Mouse (Mus musculus): Measurements from ENCODE around the gene Cfap43. TPM values are rescaled to one million over a fixed set of nuclear protein-coding genes. Genes with fewer than 3 reads are reported as not detected.
"Not testable (repeated sequence)": the region's sequence is repeated elsewhere in the genome, so short reads cannot be mapped to it uniquely, and the experiment has no call there.

The Cfap43 gene
- polyA plus RNA-seq, 1 experiment from 2014 or later: 0.97 TPM

- H3K4me3 ChIP-seq (ENCODE audit: low read depth, low read length): no peak overlapping the region
- no peaks in the 10 kb centered on the region for H3K27me3 ChIP-seq (ENCODE audit: control insufficient read depth, insufficient read depth, low read length)
- no peak overlapping the region for H3K9ac ChIP-seq (replicated peaks; ENCODE audit: low read depth, low read length)
- H3K36me3 ChIP-seq (ENCODE audit: control insufficient read depth, insufficient read depth, low read length): peaks cover 26% of the 10 kb centered on the region; the same call in 1 of the 2 replicates
- H3K27ac ChIP-seq (ENCODE audit: low read length): no peak overlapping the region
- no peaks in the 10 kb centered on the region for H3K9me3 ChIP-seq (ENCODE audit: control insufficient read depth, low read depth, low read length)
- H3K4me1 ChIP-seq (ENCODE audit: control insufficient read depth, insufficient read depth, low read length): 0 out of 2 replicates have a peak, but pooled peaks cover 2% of the 10 kb centered on the region
- no peak overlapping the region for H3K4me2 ChIP-seq (replicated peaks; ENCODE audit: low read depth, low read length)
- WGBS: 93% methylated on average over 3 of the region's 3 CpGs
- no peak for ATAC-seq (ENCODE audit: insufficient number of reproducible peaks, insufficient read depth, low FRiP score, low read depth)
Measured at GRCm38 (mm10) chr19:47862581-47862980, 56.5 kb downstream of the Cfap43 start.

DNA sequence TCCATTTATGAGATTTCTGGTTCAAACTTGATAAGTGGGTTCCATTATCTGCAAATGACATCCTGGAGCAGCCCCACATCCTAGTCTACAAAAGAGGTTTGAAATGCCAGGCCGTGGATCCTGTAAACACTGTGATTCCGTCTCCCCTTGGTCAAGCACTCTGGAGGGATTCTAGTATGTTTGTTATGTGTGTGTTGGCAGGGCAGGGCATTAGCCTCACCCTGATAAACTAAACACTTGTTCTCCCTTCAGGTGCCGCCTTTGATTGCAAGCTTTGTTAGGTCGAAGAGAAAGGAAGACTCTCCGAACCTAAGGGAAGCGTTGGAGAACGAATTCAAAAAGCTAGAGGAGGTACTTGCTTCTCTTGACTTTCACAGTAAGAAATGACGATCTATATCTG, 59.9 kb downstream of the Cfap43 start:
- Histone ChIP-seq H3K4me2 (replicated peaks; ENCODE audit: low read depth, low read length) (no peak overlapping the region), H3K4me1 (ENCODE audit: control insufficient read depth, insufficient read depth, low read length) (0 out of 2 replicates have a peak, but pooled peaks cover 2% of the 10 kb centered on the region), H3K9me3 (ENCODE audit: control insufficient read depth, low read depth, low read length) (no peaks in the 10 kb centered on the region), H3K27me3 (ENCODE audit: control insufficient read depth, insufficient read depth, low read length) (no peaks in the 10 kb centered on the region), H3K9ac (replicated peaks; ENCODE audit: low read depth, low read length) (no peak overlapping the region), H3K36me3 (ENCODE audit: control insufficient read depth, insufficient read depth, low read length) (peaks cover 29% of the 10 kb centered on the region; the same call in 1 of the 2 replicates), H3K27ac (ENCODE audit: low read length) (no peak overlapping the region), H3K4me3 (ENCODE audit: low read depth, low read length) (no peak overlapping the region)
- ATAC-seq (ENCODE audit: insufficient number of reproducible peaks, insufficient read depth, low FRiP score, low read depth): no peak
- 83% methylated on average over 8 of the region's 8 CpGs for WGBS

DNA sequence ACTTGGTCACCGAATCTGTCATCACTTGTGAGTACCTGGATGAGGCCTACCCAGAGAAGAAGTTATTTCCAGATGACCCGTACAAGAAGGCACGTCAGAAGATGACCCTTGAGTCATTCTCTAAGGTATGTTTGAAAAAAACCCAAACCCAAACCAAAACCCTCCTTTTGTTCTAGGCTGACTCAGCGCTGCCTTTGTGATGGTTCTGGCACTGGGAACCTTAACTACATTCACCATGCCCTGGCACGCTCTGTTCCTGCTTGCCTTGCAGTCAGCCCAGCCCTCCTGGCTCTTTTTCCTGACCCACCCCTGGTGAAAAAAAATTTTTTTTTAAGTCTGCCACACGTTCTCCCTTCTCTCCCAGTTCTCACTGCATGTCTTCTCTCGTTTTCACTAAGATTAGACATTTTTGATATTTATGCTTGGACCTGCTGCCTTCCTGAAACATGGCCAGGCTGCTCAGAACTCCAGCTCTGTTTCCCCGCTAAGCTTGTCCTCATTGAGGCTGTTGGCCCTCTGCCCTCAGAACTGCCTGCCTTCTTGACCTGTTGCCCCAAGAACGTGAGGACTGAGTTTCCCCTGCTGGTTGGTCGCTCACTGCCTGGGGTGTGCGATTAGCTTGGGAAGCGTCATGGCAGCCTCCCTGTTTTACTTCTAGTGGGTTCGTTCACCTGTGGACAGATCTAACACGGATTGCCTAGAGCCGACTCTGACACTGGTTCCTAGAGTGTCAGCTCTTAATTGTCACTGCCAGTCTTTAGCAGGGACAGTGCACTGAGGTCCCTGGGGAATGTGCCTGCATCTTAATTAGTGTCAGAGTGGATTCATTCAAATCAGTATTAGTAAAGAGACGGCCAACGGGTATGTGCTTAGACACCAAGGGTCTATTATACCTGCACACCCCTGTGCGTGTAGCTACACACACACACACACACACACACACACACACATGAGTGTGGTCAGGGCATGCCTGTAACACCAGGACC, 60.8 kb downstream of the Cfap43 start:
- WGBS: 82% methylated on average over 18 of the region's 18 CpGs
- H3K9me3 ChIP-seq (ENCODE audit: control insufficient read depth, low read depth, low read length): no peaks in the 10 kb centered on the region
- no peak for ATAC-seq (ENCODE audit: insufficient number of reproducible peaks, insufficient read depth, low FRiP score, low read depth)
- peaks cover 22% of the 10 kb centered on the region; the same call in 1 of the 2 replicates for H3K36me3 ChIP-seq (ENCODE audit: control insufficient read depth, insufficient read depth, low read length)
- no peaks in the 10 kb centered on the region for H3K27me3 ChIP-seq (ENCODE audit: control insufficient read depth, insufficient read depth, low read length)
- H3K27ac ChIP-seq (ENCODE audit: low read length): no peak overlapping the region
- 0 out of 2 replicates have a peak, but pooled peaks cover 9% of the 10 kb centered on the region for H3K4me1 ChIP-seq (ENCODE audit: control insufficient read depth, insufficient read depth, low read length)
- H3K4me3 ChIP-seq (ENCODE audit: low read depth, low read length): no peak overlapping the region
- H3K9ac ChIP-seq (replicated peaks; ENCODE audit: low read depth, low read length): no peak overlapping the region
- no peak overlapping the region for H3K4me2 ChIP-seq (replicated peaks; ENCODE audit: low read depth, low read length)

DNA sequence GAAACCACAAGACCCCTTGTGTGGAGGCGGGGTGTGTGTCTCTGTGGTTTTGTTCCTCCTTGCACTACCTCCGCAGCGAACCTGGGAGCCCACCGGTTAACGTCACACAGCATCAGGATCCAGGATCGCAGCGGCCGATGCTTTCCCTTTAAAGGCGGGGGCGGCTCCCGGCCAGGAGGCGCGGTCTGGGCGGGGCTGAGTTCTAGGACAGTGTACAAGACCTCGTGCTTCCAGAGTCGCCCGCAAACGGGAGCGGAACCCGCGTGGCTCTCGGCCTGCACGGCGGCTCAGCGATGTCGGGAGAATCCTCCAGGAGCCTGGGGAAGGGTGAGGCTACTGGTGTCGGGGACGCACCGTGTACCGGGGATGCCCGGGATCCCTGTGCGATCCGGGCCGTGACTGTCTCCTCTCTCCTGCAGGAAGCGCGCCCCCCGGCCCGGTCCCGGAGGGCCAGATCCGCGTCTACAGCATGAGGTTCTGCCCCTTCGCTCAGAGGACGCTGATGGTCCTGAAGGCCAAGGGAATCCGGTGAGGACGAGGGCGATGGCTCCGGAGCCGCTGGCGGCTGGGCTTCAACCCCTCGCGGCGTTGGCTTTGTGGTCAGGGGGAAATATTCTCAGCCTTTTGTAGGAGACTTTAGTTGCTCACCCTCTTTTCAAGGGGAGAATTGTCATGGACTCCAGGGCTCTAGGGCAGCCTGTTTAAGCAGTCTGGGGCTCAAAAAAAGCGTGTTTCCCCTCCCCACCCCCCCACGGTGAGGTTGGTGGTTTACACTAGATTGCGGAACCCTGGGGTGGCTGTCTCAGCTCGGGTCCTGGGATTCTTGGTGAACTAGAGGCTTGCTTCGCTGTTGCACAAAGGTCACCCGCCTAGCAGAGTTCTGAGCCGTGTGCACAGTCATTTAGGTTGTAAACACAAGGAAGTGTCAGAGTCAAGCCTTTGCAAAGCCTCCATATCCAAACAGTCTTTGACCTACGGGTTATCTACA, 64.0 kb downstream of the Cfap43 start, which contains the start of gene Gsto1:
Gene Gsto1 (plus strand): TSS at position 175 of the 988 bp plus-strand sequence.
- H3K9ac ChIP-seq (replicated peaks; ENCODE audit: low read depth, low read length): peak within 1 kb of the TSS; percentile 80
- H3K4me3 ChIP-seq (ENCODE audit: low read depth, low read length): peak within 1 kb of the TSS; percentile 74
- H3K27ac ChIP-seq (ENCODE audit: low read length): peak within 1 kb of the TSS; percentile 84
- peaks cover 9% of the 10 kb centered on the region; the same call in 1 of the 2 replicates for H3K36me3 ChIP-seq (ENCODE audit: control insufficient read depth, insufficient read depth, low read length)
- H3K9me3 ChIP-seq (ENCODE audit: control insufficient read depth, low read depth, low read length): no peaks in the 10 kb centered on the region
- H3K27me3 ChIP-seq (ENCODE audit: control insufficient read depth, insufficient read depth, low read length): no peaks in the 10 kb centered on the region
- peak; percentile 89 for ATAC-seq (ENCODE audit: insufficient number of reproducible peaks, insufficient read depth, low FRiP score, low read depth)
- H3K4me1 ChIP-seq (ENCODE audit: control insufficient read depth, insufficient read depth, low read length): 0 out of 2 replicates have a peak, but pooled peaks cover 9% of the 10 kb centered on the region
- WGBS: under 1% methylated on average over 60 of the region's 60 CpGs
- H3K4me2 ChIP-seq (replicated peaks; ENCODE audit: low read depth, low read length): peak within 1 kb of the TSS; percentile 95

- peak; percentile 57 for ATAC-seq (ENCODE audit: insufficient number of reproducible peaks, insufficient read depth, low FRiP score, low read depth)
- no peaks in the 10 kb centered on the region for H3K9me3 ChIP-seq (ENCODE audit: control insufficient read depth, low read depth, low read length)
- no peaks in the 10 kb centered on the region for H3K27me3 ChIP-seq (ENCODE audit: control insufficient read depth, insufficient read depth, low read length)
- peak overlapping the region; percentile 80 for H3K9ac ChIP-seq (replicated peaks; ENCODE audit: low read depth, low read length)
- 13% methylated on average over 13 of the region's 13 CpGs for WGBS
- peak overlapping the region; percentile 95 for H3K4me2 ChIP-seq (replicated peaks; ENCODE audit: low read depth, low read length)
- 0 out of 2 replicates have a peak, but pooled peaks cover 9% of the 10 kb centered on the region for H3K4me1 ChIP-seq (ENCODE audit: control insufficient read depth, insufficient read depth, low read length)
- H3K4me3 ChIP-seq (ENCODE audit: low read depth, low read length): peak overlapping the region; percentile 74
- peak overlapping the region; percentile 34; the same call in 1 of the 2 replicates for H3K27ac ChIP-seq (ENCODE audit: low read length)
- peaks cover 6% of the 10 kb centered on the region; the same call in 1 of the 2 replicates for H3K36me3 ChIP-seq (ENCODE audit: control insufficient read depth, insufficient read depth, low read length)
Measured at GRCm38 (mm10) chr19:47853951-47854795, 64.9 kb downstream of the Cfap43 start.

DNA sequence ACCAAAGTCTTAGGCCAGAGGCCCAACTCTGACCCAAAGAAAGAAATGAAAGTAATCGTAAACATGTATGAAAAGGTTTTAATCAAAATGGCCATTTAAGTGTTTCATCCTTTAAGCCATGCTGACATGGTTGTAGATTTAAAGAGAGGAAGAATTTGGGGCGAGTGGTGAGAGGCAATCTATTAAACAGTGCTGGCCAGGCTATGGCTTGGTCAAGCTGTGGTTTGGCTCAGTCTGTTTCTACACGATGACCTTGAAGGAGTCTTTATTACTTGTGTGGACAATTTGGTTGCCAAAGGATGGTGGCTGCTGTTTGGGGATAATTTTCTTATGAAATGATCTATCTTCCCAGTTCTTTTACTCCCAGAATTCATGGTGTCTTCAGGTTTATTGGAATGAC, 66.0 kb downstream of the Cfap43 start:
- H3K36me3 ChIP-seq (ENCODE audit: control insufficient read depth, insufficient read depth, low read length): peaks cover 6% of the 10 kb centered on the region; the same call in 1 of the 2 replicates
- H3K4me1 ChIP-seq (ENCODE audit: control insufficient read depth, insufficient read depth, low read length): 0 out of 2 replicates have a peak, but pooled peaks cover 8% of the 10 kb centered on the region
- no peaks in the 10 kb centered on the region for H3K27me3 ChIP-seq (ENCODE audit: control insufficient read depth, insufficient read depth, low read length)
- H3K27ac ChIP-seq (ENCODE audit: low read length): no peak overlapping the region
- no peaks in the 10 kb centered on the region for H3K9me3 ChIP-seq (ENCODE audit: control insufficient read depth, low read depth, low read length)
- no peak overlapping the region for H3K4me3 ChIP-seq (ENCODE audit: low read depth, low read length)
- H3K4me2 ChIP-seq (replicated peaks; ENCODE audit: low read depth, low read length): no peak overlapping the region
- ATAC-seq (ENCODE audit: insufficient number of reproducible peaks, insufficient read depth, low FRiP score, low read depth): no peak
- H3K9ac ChIP-seq (replicated peaks; ENCODE audit: low read depth, low read length): no peak overlapping the region
- 83% methylated on average over 3 of the region's 3 CpGs for WGBS

DNA sequence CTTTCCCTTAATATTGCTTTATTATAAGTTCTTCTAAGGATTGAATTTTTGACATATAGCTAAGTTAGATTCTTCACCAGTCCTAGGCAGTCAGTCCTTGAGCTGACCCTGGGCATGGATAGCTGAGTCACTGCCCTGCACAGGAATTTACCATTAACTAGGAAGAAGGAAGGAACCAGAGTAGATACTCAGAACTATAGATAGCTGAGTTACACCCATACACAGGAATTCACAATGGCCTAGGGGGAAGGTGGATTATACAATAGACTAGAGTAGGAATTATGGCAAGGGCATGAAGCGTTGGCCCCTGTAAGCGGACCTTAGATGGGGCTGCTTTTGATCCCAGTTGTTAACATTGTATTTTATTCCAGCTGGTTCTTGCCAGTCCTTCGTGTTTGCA, 67.0 kb downstream of the Cfap43 start:
- not testable (repeated sequence) for H3K36me3 ChIP-seq (ENCODE audit: control insufficient read depth, insufficient read depth, low read length); H3K4me2 ChIP-seq (replicated peaks; ENCODE audit: low read depth, low read length); H3K9me3 ChIP-seq (ENCODE audit: control insufficient read depth, low read depth, low read length); H3K27me3 ChIP-seq (ENCODE audit: control insufficient read depth, insufficient read depth, low read length); H3K9ac ChIP-seq (replicated peaks; ENCODE audit: low read depth, low read length); H3K4me1 ChIP-seq (ENCODE audit: control insufficient read depth, insufficient read depth, low read length); H3K4me3 ChIP-seq (ENCODE audit: low read depth, low read length); ATAC-seq (ENCODE audit: insufficient number of reproducible peaks, insufficient read depth, low FRiP score, low read depth); H3K27ac ChIP-seq (ENCODE audit: low read length)
- 68% methylated on average over 3 of the region's 3 CpGs for WGBS

Measured in stomach, embryonic 14.5 days (tissue).